Mouse (Mus musculus) CD4-positive helper T cell, adult 2 months (primary cell): ENCODE measurements around the gene Wdr17.

Experiments used
- DNase-seq: peaks from one replicate; pipeline ENCODE4 v3.0.0-alpha.2; 2012; ENCODE audit warnings: low read depth, missing footprints, low spot score

Wdr17 gene

DNA sequence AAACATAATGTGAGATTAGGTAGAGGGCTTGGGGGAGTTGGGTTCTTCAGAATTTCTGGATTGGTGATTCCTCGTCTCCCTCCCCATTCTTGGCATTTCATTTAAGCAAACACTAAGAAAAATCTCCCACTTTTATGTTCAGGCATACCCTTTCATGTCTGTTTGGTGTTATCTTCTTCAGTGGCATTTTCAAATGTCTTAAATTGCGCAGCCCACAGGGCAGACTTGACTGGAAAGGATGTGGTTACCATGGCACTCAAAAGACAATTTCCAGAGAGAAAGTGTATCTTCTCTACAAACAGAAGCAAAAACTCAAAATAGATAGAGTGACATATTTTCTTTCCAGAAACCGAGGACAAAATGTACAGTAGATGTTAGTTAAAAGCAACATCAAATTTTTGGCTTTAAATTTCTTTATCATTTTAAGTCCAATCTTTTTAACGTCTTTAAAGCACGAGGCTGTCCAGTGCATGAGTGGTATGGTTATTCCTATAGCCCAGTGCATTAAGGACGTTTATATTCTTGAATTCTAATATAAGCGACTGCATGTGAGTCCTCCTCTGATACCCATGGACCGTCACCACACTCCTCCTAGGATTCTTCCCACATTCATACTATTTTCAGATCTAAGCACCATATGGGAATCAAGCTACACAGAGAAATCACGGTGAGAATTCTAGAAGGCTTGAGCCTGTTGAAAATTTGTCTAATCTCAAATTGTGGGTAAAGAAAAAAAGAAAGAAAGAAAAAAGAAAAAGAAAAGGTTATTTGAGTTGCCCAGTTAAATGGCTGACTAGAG, at the start of gene Wdr17:
Wdr17 (minus strand) TSS at position 198 of the 799 bp plus-strand sequence.
- no peak for DNase-seq

DNA sequence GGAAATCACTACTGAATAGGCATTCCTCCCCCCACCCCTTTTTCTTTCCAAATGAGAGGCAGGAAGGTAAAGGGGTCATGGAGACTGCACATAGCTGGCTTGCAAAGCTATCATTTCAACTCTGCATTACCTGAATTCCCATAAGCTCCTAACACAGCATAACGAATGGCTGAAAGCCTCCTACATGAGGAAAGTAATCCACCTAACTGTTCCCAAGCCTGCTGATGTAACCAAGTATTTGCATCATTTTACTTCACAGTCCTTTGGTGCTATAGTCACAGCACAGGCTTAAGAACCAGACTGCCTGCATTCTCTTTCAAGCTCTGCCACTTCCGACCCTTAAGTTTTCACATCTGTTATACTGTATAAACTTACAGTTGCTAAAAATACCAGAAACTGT, 45.3 kb upstream of the Wdr17 start:
- DNase-seq: no peak

DNA sequence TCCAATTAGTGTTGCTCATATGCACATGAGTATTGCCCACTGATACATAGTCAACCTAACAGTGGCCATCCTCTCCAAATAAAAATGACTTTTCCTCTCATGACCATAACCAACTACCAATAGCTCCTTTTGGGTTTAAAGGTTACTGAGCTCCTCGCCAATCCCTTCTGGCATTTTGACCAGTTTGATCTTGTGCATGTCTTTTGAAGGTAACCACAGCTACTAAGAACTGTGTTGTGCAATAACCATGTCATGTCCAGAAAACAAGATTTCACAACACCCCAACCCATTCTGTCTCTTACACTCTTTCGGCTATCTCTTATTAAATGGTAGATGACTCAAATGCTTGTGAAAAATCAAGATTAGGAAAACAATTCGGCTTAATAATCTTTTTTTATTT, 38.0 kb upstream of the Wdr17 start:
- DNase-seq: no peak

GRCm38 (mm10) chr8:54922160-54922855, 35.3 kb upstream of the Wdr17 start:
- DNase-seq: no peak

DNA sequence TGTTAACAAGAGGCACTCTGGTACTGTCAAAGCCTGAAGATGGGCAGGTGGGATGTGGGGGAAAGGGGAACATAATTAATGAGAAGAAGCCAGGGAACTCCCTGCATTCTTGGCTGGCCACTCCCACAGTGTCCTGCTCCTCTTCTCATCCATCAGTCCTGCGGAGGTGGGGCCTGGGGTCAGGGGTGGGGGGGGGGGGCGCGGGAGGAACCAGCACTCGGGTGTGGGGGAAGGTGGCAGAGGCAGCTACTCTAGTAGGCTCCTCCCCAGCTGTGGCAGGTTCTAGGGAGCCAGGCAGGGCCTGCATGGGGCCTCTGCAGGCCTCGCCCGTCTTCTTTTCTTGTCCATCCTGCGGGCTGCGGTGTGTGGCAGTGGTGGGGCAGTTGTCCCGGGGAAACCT, 30.7 kb upstream of the Wdr17 start:
- DNase-seq: no peak

GRCm38 (mm10) chr8:54912891-54913290, 25.9 kb upstream of the Wdr17 start:
- DNase-seq: no peak

DNA sequence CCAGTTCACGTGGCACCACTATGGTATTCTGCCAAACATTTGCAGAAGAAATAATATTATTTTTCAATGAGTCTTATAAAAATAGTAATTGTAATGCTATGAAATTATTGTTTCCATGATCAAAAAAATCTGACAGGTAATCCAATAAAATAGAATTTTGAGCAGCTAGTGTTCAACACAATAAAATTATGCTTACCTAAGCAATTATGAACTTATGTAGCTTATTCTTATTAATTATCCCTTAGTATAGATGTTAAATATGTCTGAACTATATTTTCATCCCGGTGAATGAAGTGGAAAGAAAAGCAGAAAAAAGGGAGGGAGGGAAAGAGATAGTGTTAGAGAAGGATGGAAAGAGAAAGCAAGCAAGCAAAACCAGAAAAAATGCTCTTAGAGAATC, 12.5 kb upstream of the Wdr17 start:
- DNase-seq: no peak

GRCm38 (mm10) chr8:54894637-54895322, 7.8 kb upstream of the Wdr17 start:
- DNase-seq: no peak

DNA sequence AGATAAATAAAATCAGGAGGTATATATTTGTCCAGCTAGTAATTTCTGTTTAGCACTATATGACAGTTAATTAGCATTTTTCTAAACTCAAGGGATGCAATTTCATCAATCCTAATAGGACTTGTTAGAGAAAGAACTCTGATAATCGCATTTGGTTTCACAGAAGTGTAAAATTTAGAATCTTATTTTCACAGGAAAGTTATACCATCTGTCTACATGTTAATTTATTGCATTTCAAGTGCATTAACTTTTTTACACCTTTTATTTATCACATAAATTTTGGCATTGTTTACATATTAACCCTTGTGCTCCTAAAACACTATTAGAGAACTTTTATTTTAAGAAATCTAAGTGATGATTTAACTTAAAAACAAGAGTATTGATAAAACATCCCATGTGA, 7.2 kb upstream of the Wdr17 start:
- DNase-seq: no peak

GRCm38 (mm10) chr8:54886560-54886959, 424 bp downstream of the Wdr17 start:
- no peak for DNase-seq

DNA sequence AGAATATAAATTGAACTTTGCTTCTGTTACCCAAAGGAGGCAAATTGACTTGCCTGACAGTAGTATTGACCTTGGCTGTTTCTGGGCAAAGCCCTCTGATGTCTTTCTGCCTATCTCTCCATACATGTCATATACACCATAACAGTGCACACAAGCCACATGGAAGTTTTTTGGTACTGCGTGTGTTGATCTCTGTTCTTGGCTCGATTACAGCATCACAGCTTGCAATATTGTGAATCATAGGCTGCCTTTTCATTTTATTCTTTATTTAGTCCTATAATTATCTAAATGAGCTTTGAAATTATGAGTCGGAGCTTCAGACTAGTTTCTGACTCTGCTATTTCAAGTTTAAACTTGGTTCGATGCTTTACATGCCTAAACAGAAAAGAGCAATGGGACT, 10.5 kb downstream of the Wdr17 start:
- DNase-seq: no peak

DNA sequence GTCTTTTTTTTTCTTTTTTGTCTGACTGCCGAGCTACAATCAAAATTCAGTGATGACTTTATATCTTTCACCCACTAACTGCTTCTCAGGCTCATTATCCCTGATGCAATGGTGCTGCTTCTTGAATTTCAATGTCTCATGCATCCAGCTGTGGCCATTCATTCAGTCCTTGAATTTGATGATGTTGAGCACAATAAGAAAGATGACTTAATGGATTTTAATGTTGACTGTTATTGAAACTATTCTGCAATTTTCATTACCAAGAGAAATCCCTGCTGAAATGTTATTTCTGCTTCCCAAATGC, 22.3 kb downstream of the Wdr17 start:
- no peak for DNase-seq

DNA sequence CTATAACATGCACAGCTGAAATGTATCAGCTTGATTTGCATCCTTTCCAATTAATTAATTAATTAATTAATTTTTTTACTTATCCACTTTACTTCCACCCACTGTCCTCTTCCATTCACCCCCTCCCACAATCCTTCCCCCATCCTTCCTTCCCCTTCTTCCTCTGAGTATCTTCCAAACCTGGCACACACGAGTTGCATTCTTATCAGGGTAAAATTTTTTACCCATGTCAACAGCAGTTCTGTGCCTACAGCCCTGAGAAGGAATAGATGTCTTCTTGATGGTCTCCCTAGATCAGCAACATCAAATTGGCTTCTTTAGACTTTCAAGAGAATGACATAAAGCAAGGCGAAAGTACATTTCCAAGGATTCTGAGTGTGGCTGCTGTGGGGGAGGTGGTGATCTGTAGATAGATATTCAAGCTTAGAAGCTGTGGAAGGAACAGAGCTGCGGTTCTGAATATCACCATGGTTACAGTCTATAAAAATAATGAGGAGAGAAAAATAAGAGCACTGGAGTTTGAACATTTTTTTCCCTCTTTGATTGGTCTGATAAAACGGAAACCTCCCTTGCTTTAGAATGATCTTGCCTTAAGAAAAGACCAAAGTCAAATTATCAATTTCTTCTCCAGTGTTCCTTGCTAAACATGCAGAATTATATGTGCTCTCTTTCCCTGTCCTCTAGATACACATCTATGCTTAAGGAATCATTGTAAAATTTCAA, 22.8 kb downstream of the Wdr17 start:
- DNase-seq: no peak

DNA sequence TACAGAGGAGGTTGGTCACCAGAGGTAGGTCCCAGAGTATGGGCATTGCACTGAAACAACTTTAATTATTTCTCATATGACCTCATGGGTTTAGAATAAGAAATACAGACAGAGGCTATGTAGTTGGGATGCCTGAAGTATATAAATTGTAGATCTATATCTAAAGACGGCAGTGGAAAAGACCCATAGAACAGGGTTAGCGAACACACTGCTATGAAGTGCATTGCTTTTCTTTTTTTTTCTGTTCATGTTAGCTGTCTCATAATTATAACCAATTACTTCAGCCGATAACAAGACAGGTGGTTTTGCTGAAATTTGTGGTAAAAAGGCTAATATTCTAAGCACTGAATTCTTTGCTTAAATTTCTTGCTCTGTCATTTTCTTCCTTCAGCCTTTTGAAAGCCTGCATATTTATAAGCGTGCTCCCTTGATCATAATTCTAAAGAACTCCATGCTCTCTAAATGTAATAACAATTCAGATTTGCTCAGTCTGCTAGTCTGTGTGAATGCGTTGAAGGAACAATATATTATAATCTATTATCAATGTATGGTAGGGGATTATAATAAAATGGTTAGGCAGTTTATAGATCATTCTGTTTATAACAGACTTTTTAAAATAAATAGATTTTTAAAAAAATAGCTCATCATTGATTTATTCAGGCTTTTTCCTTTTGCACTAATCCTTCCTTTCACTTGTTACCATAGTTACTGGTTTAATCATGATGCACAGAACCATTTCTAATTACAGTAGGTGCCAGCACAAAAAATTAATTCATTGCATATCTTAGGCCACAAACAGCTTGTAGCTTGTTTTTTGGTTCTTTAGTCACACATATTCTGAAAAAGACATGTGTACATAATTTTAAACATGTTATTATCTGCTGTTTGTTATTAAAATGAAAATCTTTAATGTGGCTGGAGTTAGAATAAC, 50.7 kb downstream of the Wdr17 start:
- DNase-seq: no peak

DNA sequence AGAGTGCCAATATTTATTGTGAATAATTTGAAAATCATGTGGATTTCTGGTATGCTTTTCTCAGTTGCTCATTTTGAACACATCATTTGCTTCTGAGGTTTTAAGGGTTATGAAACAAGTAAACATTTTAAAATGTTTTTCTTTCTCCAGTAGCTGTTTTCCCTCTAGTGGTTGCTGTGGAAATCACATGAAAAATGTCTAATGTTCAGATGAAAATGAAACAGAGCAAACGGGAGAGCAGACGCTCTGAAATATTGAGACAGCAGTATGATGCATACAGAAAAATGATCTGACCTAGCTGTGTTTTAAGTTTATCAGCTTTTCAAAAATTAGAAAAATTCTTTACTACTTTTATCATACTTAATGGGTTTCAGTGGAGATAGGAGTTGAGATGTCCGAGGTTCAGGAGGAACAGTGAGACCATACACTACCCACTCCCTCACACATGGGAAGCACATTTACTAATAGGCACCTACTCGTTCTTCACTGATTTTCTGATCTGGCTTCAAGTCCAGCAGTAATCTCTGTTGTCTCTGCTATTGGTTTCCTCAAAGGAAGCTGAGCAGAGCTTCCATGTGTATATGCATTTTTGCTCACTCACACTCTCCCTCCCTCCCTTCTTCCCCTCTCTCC, 57.1 kb downstream of the Wdr17 start:
- no peak for DNase-seq

DNA sequence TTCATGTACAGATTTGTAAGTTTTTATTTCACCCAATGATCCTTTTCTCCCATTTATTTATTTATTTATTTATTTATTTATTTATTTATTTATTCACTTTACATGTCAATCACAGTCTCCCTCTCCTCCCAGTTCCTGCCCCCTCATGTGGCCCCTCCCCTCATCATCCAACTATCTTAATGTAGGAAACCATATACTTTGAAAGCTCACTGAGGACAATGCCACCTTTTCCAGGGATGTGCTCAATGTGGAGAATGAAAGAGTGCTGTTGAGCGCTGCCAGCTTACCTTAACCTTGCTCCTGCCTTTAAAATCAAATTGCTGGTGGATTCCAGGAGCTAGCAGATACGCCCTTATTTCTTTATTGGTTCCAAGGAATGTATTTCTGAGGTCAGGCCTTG, 59.0 kb downstream of the Wdr17 start:
- DNase-seq: no peak

GRCm38 (mm10) chr8:54822956-54823355, 64.0 kb downstream of the Wdr17 start:
- no peak for DNase-seq

- no peak for DNase-seq
Measured at GRCm38 (mm10) chr8:54818651-54819050, 68.3 kb downstream of the Wdr17 start.

- DNase-seq: no peak
Measured at GRCm38 (mm10) chr8:54808217-54808616, 78.8 kb downstream of the Wdr17 start.

DNA sequence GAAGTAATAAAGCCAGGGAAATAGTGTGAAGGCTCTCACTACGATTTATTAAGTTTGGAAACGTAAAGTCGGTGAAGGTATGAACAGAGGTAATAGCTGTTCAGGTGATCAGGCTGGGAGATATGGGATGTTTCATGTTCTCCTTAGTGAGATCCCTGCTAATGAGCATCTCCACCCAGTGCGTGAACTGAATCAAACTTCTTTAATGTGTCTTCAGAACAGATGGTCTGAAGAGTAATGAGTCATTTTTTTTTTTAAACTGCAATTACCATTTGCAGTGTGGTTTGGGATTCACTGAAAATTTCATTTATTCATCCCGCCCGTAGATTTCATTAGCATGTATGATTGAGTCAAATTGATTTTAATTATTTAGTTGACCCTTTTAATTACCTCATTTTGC, 80.8 kb downstream of the Wdr17 start:
- no peak for DNase-seq

DNA sequence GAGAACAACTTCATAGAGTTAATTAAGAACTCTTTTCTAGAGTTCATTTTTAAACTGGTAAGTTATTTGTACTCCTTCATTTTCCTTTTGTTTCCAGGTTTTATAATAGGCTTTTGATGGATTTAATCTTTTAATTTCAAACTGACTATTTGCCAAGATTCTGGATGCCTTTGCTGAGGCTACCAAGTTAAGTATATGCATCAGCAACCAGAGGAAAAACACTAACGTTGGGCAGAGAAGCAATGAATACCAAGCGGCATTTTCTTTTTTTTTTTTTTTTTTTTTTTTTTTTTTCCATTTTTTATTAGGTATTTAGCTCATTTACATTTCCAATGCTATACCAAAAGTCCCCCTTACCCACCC, 94.3 kb downstream of the Wdr17 start:
- no peak for DNase-seq
